Mouse (Mus musculus) adrenal gland, adult (tissue): ENCODE measurements around the gene Romo1.
"Not testable (repeated sequence)": the region's sequence is repeated elsewhere in the genome, so short reads cannot be mapped to it uniquely, and the experiment has no call there.

Experiments used
- DNase-seq, 2 experiments: peaks; one replicate each; pipeline ENCODE4 v3.0.0; 2022 to 2023; ENCODE audit warnings: low spot score in 1 of 2; ENCODE audit not compliant: inconsistent age in 2 of 2

Gene Romo1

GRCm38 (mm10) chr2:156143953-156144724 is at the start of gene Romo1, which contains the start of gene Nfs1:
Romo1 (plus strand) TSS chr2:156144039.
Nfs1 (minus strand) TSS chr2:156144186.
- peak; percentile 93 to 97 for DNase-seq

- DNase-seq: peak; percentile 12 to 65
Measured at GRCm38 (mm10) chr2:156110627-156111357, 33.0 kb upstream of the Romo1 start.

DNA sequence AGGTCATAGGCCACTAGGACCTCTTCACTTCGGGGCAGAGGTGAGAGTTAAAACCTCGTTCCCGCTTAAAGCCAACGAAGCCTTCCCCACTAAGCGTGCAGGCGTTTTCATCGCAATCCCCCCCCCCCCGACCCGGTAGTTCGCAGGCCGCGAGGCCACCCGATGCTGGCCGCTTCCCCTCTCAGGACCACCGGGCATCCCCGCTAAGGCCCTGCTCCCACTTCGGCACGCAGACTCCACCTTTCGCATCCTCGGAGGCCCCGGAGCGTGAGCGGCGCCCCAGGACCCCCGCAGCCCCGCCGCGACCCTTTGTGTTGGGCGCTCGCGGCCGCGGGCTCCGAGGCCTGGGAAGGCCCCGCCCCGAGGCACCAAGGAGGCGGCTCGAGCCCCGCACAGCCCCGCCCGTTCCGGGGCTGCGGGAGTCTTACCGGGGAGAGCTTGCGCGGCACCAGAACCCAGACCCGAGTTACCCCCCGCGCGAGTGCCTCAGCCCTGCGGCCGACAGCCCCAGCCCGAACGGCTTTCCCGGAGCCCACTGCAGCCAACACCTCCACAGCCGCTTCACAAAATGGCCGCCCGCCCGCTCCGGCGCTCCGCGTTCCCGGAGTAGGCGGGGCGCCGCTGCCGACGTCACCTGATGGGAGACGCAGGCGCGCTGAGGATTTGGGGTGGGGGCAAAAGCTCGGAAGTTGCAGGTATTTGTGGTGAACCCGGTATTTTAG is 32.3 kb upstream of the Romo1 start, which contains the start of the genes Cpne1 and Rbm12:
Gene Cpne1, minus strand, starts transcription at position 608 of the 722 bp plus-strand sequence.
Gene Rbm12, minus strand, starts transcription at position 621 of the 722 bp plus-strand sequence.
- peak; percentile 92 to 98 for DNase-seq

GRCm38 (mm10) chr2:156112080-156112423 is 31.8 kb upstream of the Romo1 start:
- not testable (repeated sequence) for DNase-seq

DNA sequence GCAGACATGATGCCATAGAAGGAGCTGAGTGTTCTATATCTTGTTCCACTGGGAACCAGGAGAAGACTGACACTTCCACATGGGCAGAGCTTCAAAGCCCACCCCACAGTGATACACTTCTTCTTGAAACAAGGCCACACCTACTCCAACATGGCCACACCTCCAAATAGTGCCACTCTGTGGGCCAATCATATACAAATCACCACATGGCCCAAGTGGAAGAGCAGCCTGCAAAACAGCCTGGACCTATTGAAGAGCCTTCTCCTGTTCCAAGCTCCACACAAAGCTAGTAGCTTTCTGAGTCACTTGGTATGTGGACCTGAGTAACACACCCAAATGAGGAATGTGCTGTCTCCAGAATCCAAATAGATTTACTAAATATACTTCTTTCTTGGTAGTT is 24.3 kb upstream of the Romo1 start:
- DNase-seq: no peak

DNA sequence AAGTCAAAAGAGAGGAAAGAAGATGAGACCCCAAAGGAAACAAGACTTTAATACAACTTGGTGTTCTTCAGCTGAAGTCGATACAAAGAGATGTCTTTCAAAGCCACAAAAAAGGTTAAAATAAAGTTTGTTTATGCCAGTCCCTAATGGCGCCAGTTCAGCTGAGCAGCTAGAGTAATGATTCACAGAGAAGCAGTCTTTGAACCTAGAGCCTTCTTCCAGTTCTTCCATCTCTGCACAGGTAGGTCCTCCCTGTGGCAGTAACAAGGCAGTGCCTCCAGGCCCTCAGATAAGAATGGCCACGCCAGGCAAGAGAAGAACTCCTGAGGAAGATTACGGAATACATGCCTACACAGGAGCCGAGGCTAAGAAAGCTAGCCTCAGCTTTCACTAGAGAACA is 20.1 kb upstream of the Romo1 start:
- no peak for DNase-seq

GRCm38 (mm10) chr2:156126992-156127391 is 16.8 kb upstream of the Romo1 start, which contains the start of gene Gm28036:
Gm28036 (minus strand) TSS chr2:156127092.
- DNase-seq: no peak

GRCm38 (mm10) chr2:156134161-156134560 is 9.7 kb upstream of the Romo1 start:
- no peak for DNase-seq

DNA sequence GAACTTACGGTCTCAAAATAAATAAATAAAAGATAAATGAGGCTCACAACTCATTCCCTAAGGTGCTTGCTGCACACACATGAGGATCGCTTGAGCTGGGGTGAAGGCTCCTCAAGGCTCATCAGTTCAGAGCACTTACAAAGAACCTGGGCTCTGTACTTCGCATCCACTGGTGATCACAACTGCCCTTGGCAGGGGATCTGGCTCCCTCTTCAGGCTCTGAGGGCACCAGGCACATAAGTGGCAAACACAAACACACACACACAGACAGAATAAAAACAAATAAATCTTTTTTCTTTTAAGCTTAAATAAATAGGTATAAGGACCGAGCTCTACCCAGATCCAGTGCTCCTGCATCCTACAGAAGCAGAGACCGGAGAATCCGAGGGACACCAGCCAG is 8.1 kb upstream of the Romo1 start:
- DNase-seq: no peak

- DNase-seq: no peak
Measured at GRCm38 (mm10) chr2:156142820-156143219, 1.0 kb upstream of the Romo1 start.

DNA sequence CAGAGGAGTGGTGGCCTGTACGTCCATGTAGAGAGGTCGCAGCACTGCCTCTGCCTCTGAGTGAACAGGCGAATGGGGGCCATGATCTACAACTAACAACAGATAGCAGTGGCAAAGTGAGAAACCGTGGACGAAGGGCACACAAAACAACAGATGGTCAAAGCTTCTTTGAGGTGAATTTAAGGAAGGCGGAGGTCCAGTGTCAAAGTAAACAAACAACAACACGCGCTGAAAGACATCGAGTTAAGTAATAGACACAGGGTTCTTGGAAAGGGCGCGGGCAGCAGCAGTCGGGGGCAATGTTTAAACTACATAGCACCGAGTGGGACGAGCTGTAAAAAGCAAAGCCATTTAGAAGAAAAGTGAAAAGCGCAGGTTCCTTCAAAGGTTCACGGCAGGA is 472 bp upstream of the Romo1 start:
- no peak for DNase-seq

- DNase-seq: peak in 1 of 2 experiments; percentile 51
Measured at GRCm38 (mm10) chr2:156145486-156146130, 1.8 kb downstream of the Romo1 start.

DNA sequence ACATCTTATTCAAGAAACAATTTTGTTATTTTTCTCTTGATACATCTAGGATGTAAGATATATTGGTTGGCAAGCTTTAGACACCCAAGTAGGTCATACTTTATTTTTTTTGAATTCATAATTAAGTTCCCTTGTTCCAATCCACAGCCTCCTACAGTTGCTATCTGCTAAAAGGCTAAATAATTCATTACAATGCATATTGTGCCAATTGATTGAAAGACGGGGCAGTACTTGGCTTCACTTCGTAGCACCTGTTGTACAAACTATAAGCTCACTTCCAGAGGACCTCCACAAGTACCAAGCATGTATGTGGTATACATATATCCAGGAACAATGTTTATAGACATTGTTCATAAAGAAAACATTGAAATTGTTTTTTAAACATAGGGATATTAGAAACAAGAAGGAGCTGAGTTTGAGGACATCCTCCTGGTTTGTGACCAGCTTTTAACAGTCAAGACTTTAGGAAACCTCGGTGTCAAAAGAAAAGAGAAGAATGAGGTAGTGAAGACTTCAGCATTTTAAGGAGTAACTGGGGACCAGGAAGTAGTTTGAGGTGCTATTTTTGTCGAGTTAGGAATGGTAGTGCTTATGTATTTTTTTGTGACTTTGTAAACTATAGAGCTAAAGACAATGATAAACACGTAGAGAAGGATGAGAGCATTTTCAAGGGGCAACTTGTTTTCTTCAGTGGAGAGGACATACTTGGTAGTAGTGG is 2.6 kb downstream of the Romo1 start:
- no peak for DNase-seq

GRCm38 (mm10) chr2:156147316-156147915 is 3.6 kb downstream of the Romo1 start:
- DNase-seq: peak in 1 of 2 experiments; percentile 60

- DNase-seq: no peak
Measured at GRCm38 (mm10) chr2:156151538-156151937, 7.7 kb downstream of the Romo1 start.

- DNase-seq: no peak
Measured at GRCm38 (mm10) chr2:156165478-156165877, 21.6 kb downstream of the Romo1 start.

DNA sequence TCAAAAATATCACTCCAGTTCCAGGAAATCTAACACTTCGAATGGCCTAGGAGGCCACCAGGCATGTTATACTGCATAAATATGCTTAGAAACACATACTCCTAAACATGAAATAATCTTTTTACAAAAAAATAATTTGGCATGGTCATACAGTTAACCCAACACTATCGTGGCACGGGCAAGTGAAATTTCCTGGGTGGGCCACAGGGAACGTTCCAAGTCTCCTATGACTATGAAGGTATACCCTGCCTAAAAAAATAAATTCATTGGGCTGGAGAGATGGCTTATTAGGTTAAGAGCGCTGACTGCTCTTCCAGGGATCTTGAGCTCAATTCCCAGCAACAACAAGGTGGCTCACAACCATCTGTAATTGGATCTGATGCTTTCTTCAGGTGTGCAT is 22.7 kb downstream of the Romo1 start:
- DNase-seq: no peak

DNA sequence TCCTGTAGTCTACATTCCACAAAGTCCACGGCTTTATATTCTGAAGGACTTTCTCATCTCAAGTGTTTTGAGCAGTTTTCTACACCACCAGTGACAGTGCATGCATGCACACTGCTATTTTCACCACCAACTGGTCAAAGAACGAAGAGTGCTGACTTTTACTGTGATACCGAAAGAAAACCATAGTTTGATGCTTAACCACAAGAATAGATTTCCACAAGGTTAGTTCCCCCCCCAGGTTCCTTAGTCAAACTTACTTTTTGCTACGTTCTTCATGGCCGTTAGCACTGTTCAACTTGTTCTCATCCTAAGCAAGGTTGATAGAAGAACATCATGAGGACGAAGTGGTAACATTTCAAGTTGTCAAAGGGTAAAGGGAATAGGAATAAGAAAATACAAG is 33.2 kb downstream of the Romo1 start:
- DNase-seq: no peak

DNA sequence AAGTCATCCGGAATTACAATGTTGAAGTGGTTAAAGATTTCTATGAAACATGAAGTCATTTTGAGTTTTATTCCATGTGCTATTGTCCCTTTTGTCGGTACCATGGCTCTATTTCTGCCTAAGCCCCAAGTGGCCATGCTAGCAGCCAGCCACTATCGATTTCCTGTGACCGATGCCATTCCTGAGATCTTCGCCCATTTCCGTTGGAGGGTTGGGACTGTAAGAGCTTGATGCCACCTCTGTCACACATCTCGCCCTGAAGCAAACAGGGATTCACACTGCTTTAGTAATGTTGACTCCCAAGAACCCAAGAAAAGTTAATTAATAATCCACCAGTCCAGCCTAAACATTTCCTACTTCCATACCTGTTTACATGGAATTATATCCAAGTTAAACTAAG is 33.8 kb downstream of the Romo1 start:
- DNase-seq: peak in 1 of 2 experiments; percentile 65
